Mouse (Mus musculus): ENCODE results near the gene Tbx21. TPM values are rescaled to one million over a fixed set of nuclear protein-coding genes. Genes with fewer than 3 reads are reported as not detected.
A peak's percentile ranks its signal among the peaks of the same experiment; 100 is the strongest.

Gene Tbx21
- total and polyA plus RNA-seq, 3 experiments = 0.26 to 0.53 (median 0.31) TPM

- DNase-seq = no peak
Observed at GRCm38 (mm10) chr11:97131683-97132082, 16.6 kb upstream of the Tbx21 start.

GRCm38 (mm10) chr11:97130318-97130717 is 15.2 kb upstream of the Tbx21 start:
- DNase-seq = no peak

DNA sequence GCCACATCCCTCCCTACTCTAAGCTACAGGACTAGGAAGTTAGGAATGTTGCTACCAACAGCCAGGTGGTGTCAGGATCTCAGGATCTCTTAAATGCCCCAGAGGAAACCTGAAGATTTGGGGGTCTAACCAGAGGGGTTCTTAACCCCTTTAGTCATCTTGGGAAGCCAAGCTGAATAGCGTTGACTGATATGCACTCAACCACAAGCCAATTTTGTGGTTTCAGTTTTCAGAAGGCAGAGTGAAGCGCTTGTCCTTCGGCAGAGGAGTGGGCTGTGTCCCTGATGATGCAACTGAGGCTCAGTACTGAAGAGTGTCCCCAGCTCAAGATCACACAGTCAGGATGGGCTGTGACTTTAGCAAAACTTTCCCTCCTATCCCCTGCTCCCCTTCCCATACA is 13.8 kb upstream of the Tbx21 start:
- no peak for DNase-seq

- no peak for DNase-seq
Observed at GRCm38 (mm10) chr11:97127470-97128223, 12.5 kb upstream of the Tbx21 start.

GRCm38 (mm10) chr11:97126645-97127468 is 11.7 kb upstream of the Tbx21 start:
- DNase-seq = peak; percentile 72

- no peak for DNase-seq
Observed at GRCm38 (mm10) chr11:97124266-97125036, 9.3 kb upstream of the Tbx21 start.

GRCm38 (mm10) chr11:97123282-97123890 is 8.3 kb upstream of the Tbx21 start:
- DNase-seq = no peak

GRCm38 (mm10) chr11:97120641-97121040 is 5.5 kb upstream of the Tbx21 start:
- no peak for DNase-seq

GRCm38 (mm10) chr11:97120221-97120620 is 5.1 kb upstream of the Tbx21 start:
- DNase-seq = no peak

- DNase-seq = no peak
Observed at GRCm38 (mm10) chr11:97115797-97116196, 666 bp upstream of the Tbx21 start.

- no peak for DNase-seq
Observed at GRCm38 (mm10) chr11:97112519-97113125, 2.5 kb downstream of the Tbx21 start.

DNA sequence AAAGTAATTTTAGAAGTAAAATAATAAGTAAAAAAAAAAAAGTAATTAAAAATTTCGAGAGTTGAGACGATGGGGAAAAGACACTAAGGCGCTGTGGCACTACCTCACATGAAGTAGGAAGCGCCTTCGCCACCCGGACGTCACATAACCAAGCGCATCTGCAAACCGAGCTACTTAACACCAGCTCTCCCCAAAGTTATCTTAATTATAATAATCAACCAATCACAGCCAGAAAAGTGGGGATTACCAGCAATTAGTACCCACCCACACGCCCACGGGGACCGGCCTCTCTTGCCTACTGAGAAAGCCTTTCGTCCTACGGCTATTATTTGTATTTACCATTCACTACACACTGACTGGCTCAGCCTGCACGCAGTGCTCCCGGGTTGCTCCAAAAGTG is 6.2 kb downstream of the Tbx21 start:
- DNase-seq = no peak

GRCm38 (mm10) chr11:97104091-97104483 is 11.0 kb downstream of the Tbx21 start:
- no peak for DNase-seq

DNA sequence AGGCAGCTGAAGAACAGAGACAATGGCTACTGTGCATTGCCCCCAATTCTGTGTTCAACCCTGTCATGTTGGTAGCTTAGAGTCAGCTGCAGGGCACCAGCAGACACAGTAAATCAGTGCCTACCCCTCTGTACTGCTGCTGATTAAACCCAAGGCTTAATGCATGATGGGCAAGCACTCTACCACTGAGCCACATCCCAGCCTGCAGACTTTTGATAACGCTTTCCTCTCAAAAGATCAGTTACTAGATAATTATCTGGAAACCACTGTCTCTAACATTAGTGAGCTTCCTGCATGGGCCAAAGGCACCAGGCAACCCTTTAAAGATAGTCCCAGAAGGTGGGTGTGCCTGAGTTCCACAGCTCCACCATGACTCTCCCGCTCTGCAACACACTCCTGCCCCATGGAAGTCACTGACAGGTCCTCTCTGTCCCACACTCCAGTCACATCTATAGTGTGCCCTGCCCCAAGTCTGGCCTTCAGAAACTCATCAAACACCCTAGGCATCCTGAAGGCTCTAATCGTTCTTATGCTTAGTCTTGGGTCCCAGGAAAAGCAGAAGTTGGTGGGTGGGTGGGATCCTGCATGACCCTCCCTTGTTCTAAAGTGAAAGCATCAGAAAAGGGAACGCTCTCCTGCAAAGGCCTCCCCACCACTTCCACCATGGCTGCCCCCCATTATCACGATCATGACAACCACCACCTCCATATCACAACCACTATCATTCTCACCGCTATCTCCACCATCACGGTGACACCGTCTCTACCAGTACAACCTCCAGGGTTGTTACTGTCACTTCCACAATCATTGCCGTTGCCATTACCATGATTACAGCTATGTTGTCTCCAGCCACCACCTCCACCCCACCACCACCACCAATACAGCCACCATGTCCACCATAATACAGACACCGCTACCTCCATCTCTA is 11.7 kb downstream of the Tbx21 start:
- no peak for DNase-seq

DNA sequence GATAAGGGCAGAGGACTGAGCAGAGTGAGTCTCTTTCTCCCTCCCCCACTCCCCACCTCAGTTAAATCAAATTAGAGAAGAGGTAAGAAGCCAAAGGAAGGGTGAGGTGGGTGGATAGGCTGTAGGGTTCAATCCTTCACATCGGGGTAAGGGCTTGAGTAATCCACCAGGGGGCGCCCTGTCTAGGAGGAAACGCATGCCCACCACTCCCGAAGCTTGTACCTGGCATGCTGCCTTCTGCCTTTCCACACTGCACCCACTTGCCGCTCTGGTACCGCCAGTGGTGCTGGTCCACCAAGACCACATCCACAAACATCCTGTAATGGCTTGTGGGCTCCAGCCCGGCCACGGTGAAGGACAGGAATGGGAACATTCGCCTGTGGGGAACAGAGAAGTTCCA is 13.4 kb downstream of the Tbx21 start:
- DNase-seq = peak; percentile 64

DNA sequence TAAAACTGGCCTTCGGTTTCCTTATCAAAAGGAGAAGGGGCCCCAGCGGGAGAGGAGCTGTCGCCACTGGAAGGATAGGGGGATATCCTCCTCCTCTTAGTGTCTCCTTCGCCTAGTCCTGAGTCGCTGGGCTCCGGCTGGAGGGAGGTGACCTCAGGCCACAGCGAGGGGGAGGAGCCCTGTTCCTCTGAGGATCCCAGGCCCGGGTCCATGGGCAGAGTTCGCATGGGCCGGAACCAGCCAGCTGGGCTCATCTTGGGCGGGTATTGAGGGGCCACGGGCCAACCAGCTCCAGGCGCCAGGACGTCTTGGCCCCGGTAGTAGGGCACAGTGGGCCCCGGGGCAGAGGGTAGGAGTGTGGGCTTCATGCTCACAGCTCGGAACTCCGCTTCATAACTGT is 16.3 kb downstream of the Tbx21 start:
- peak; percentile 29 for DNase-seq

DNA sequence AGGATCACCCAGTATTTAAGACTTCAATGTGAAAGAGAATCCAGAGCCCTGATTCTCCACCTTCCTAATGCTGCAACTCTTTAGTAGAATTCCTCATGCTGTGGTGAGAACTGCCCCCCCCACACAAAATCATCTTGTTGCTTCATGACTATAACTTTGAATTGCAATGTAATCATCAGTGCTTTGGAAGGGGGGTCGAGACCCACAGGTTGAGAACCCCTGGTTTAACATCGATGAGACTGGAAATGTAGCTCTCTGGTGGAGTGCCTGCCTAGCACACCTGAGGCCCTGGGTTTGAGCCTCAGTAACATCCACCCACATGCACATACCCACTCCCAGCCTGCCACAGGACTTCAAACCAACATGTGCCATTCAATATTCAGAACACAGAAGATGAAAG is 20.5 kb downstream of the Tbx21 start:
- no peak for DNase-seq

DNA sequence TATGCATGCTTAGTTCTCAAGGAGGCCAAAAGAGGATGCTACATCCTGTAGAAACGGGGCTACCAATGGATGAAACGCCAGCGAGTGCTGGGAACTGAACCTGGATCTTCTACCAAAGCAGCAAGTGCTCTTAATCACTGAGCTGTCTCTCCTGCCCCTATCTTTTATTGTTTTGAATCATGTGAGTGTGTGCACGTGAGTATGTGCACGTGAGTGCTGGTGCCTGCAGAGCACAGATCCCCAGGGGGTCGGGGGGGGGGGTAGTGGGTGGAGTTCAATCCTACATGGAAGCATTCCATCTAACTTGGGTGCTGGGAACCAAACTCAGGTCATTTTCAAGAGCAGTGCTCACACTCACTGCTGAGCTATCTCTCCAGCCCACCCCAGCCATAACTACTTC is 28.8 kb downstream of the Tbx21 start:
- DNase-seq = no peak

DNA sequence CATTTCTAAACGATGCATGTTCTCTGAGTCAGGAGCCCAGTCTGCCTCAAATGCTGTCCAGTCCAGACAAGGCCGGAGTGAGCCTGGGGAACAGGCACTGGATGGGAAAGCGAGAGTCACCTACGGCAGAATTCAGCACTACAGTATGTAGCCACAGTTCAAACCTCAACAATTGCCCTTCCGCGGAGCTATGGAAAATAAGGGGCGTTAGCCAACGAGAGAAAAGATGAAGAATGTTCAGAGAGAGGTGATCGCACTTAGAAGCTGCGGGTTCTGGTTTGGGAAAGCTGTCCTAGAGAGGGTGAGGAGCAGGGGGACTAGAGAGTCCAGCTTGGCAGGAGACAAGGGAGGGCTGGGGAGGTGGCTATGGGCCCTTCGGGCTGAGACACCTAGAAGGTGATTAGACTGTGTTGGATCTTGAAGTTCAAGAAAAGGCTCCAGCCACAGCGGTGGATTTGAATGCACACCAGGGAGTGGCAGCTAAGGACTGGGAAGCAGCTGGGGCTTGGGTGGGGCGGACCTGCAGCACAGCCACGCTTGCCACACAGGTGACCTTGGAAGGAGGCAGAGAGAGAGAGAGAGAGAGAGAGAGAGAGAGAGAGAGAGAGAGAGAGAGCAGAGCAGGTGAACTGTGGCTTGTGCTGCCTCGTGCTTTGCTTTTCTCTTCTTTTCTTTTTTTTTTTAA is 30.2 kb downstream of the Tbx21 start:
- no peak for DNase-seq

All from adrenal gland, adult 2 months (tissue).